Mouse (Mus musculus) small intestine, adult 2 months (tissue): Measurements from ENCODE around the gene Olfr1393. TPM values are rescaled to one million over a fixed set of nuclear protein-coding genes. Genes with fewer than 3 reads are reported as not detected.

ENCODE experiments used
- H3K27ac ChIP-seq: fragments of 200-500 bp; 2 replicates; pipeline ENCODE4 v1.5.1; 2012; ENCODE audit warnings: low read depth, low read length, control low read depth, inconsistent platforms; ENCODE audit not compliant: insufficient read depth
- H3K27me3 ChIP-seq: fragments of 200-500 bp; 2 replicates; pipeline ENCODE4 v1.6.1; 2012; ENCODE audit warnings: mild to moderate bottlenecking, moderate library complexity, low read length, inconsistent platforms; ENCODE audit not compliant: control insufficient read depth, insufficient read depth
- H3K36me3 ChIP-seq: fragments of 200-500 bp; 2 replicates; pipeline ENCODE4 v1.6.1; 2012; ENCODE audit warnings: mild to moderate bottlenecking, low read length, control low read depth, inconsistent platforms; ENCODE audit not compliant: control insufficient read depth, insufficient read depth
- H3K4me1 ChIP-seq: fragments of 200-500 bp; 2 replicates; pipeline ENCODE4 v1.6.1; 2012; ENCODE audit warnings: low read length, inconsistent platforms, mixed read lengths; ENCODE audit not compliant: control insufficient read depth, insufficient read depth, insufficient read length
- H3K4me3 ChIP-seq: fragments of 200-500 bp; 2 replicates; pipeline ENCODE4 v1.5.1; 2012; ENCODE audit warnings: low read depth, mild to moderate bottlenecking, control low read depth, inconsistent platforms, low read length, moderate library complexity
- CTCF ChIP-seq: fragments of 200-500 bp; IDR thresholded peaks from 2 replicates; pipeline ENCODE4 v1.5.1; 2012; ENCODE audit warnings: low read depth, mild to moderate bottlenecking, control low read depth, inconsistent platforms, low read length, moderate library complexity, mixed read lengths; ENCODE audit not compliant: insufficient replicate concordance, insufficient read length; ENCODE audit errors: extremely low read depth
- POLR2A ChIP-seq: fragments of 200-500 bp; IDR thresholded peaks from 2 replicates; pipeline ENCODE4 v1.6.1; 2012; ENCODE audit warnings: low read depth, mild to moderate bottlenecking, control low read depth, inconsistent platforms, low read length, moderate library complexity
- WGBS: fragments of 180-500 bp; shearing (Covaris S2); methylation state at CpG from one replicate; pipeline ENCODE4 v1.1.7; 2018; 5-methylcytosine and 5-hydroxymethylcytosine counted together
- polyA plus RNA-seq: library from polyadenylated mRNA; depleted of rRNA; stranded (reverse); fragments of >200 nt; gene quantifications from 2 replicates; pipeline ENCODE4 v1.2.3, GENCODE M21; 2012

Gene Olfr1393
- polyA plus RNA-seq, 1 experiment, result 0.42 TPM

DNA sequence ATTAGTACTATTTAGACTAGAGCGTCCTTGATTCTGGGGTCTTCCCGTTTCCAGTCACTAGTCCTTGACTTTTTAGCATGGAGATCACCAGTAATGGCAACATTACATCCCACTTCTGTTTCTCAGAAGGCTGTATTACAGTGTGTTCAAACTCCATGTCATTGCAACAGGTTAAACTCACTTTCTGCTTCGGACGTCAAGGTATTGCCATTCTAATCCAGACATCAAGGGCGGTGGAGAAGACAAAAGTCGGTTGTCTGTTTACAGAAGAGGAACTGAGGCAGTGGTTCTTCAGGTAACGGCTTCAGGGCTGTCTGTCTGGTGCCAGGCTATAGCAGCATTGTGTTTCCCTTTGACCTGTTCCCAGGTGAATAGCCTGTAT is 26.7 kb upstream of the Olfr1393 start:
- no peaks in the 10 kb centered on the region for H3K27me3 ChIP-seq
- 45% methylated on average over 7 of the region's 7 CpGs for WGBS
- peak overlapping the region; percentile 97 for H3K27ac ChIP-seq
- peak overlapping the region; percentile 76; the same call in 1 of the 2 replicates for H3K4me3 ChIP-seq
- TF ChIP-seq POLR2A (no peak), CTCF (no peak)
- peaks cover 26% of the 10 kb centered on the region for H3K36me3 ChIP-seq
- H3K4me1 ChIP-seq, result peaks cover 35% of the 10 kb centered on the region

GRCm38 (mm10) chr11:49252048-49252447 is 26.1 kb upstream of the Olfr1393 start:
- Histone ChIP-seq H3K4me3 (peak overlapping the region; percentile 24), H3K27me3 (no peaks in the 10 kb centered on the region), H3K36me3 (peaks cover 27% of the 10 kb centered on the region), H3K27ac (no peak overlapping the region), H3K4me1 (peaks cover 33% of the 10 kb centered on the region)
- TF ChIP-seq CTCF, result no peak
- no peak for TF ChIP-seq POLR2A
- 73% methylated on average over 5 of the region's 5 CpGs for WGBS

GRCm38 (mm10) chr11:49253035-49253434 is 25.1 kb upstream of the Olfr1393 start:
- no peak overlapping the region for H3K27ac ChIP-seq
- WGBS, result 68% methylated on average over 6 of the region's 6 CpGs
- H3K4me1 ChIP-seq, result peaks cover 28% of the 10 kb centered on the region
- H3K4me3 ChIP-seq, result no peak overlapping the region
- H3K36me3 ChIP-seq, result peaks cover 30% of the 10 kb centered on the region
- H3K27me3 ChIP-seq, result no peaks in the 10 kb centered on the region
- TF ChIP-seq POLR2A (no peak), CTCF (no peak)

- TF ChIP-seq POLR2A (no peak), CTCF (no peak)
- Histone ChIP-seq H3K27me3 (no peaks in the 10 kb centered on the region), H3K4me3 (no peak overlapping the region), H3K27ac (peak overlapping the region; percentile 43; the same call in 1 of the 2 replicates), H3K36me3 (peaks cover 40% of the 10 kb centered on the region), H3K4me1 (peaks cover 33% of the 10 kb centered on the region)
- 31% methylated on average over 2 of the region's 2 CpGs for WGBS
Measured at GRCm38 (mm10) chr11:49259296-49259695, 18.8 kb upstream of the Olfr1393 start.

DNA sequence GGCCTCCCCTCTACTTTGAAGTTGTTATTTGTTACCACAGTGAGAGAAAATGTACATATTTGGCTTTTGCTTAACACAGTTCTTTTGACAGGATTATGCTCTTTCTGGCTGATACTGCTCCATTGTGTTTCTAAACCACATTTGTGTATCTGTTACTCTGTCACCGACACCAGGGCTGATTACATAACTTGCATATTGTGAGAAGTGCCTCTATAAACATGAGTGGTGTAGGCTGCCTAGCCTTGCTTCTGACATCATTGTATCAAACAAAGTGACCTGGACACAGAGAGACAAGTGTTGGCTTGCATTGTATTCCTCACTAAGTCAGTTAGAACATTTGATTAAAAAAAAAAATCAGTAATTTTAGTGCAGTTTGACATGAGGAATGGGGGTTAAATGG is 18.3 kb upstream of the Olfr1393 start:
- Histone ChIP-seq H3K4me1 (peaks cover 36% of the 10 kb centered on the region), H3K36me3 (peaks cover 38% of the 10 kb centered on the region), H3K27ac (peak overlapping the region; percentile 43; the same call in 1 of the 2 replicates), H3K4me3 (no peak overlapping the region), H3K27me3 (no peaks in the 10 kb centered on the region)
- TF ChIP-seq POLR2A, result no peak
- 7% methylated on average over 1 of the region's 1 CpGs for WGBS

GRCm38 (mm10) chr11:49260598-49261312 is 17.3 kb upstream of the Olfr1393 start:
- Histone ChIP-seq H3K36me3 (peaks cover 35% of the 10 kb centered on the region), H3K4me1 (peaks cover 36% of the 10 kb centered on the region), H3K4me3 (no peak overlapping the region), H3K27me3 (no peaks in the 10 kb centered on the region), H3K27ac (peak overlapping the region; percentile 8; the same call in 1 of the 2 replicates)
- TF ChIP-seq POLR2A (no peak), CTCF (no peak)
- 65% methylated on average over 21 of the region's 21 CpGs for WGBS

GRCm38 (mm10) chr11:49261313-49261855 is 16.7 kb upstream of the Olfr1393 start:
- WGBS, result 58% methylated on average over 14 of the region's 14 CpGs
- peaks cover 36% of the 10 kb centered on the region for H3K4me1 ChIP-seq
- H3K27me3 ChIP-seq, result no peaks in the 10 kb centered on the region
- H3K27ac ChIP-seq, result peak overlapping the region; percentile 25
- no peak overlapping the region for H3K4me3 ChIP-seq
- TF ChIP-seq POLR2A (no peak), CTCF (no peak)
- H3K36me3 ChIP-seq, result peaks cover 36% of the 10 kb centered on the region

DNA sequence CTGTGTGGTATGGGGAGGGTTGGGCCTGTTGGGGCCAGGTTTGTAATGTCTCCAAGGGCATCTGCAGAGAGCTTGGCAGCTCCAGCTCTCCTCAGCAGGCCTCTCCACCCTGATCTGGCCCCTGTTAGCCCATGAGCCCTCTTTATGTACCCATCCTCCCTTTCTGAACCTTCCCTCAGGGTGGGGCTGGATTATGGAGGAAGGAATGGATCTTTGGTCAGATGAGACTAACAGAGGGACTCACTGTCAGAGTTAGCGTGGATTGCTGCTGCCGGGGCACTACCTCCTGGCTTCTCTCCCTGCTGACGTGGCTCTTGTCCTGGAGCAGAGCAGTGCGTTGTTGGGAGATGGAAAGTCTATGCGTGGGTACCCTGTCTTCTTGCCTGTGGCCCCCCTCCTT is 15.8 kb upstream of the Olfr1393 start:
- TF ChIP-seq CTCF, result no peak
- no peak for TF ChIP-seq POLR2A
- H3K27ac ChIP-seq, result peak overlapping the region; percentile 25; the same call in 1 of the 2 replicates

More for the DNA sequence above, 15.8 kb upstream of the Olfr1393 start:
- H3K4me3 ChIP-seq, result no peak overlapping the region
- peaks cover 33% of the 10 kb centered on the region for H3K4me1 ChIP-seq
- WGBS, result 75% methylated on average over 5 of the region's 5 CpGs
- H3K27me3 ChIP-seq, result no peaks in the 10 kb centered on the region
- H3K36me3 ChIP-seq, result peaks cover 37% of the 10 kb centered on the region
